Mouse (Mus musculus): ENCODE data around the gene Cisd1. TPM values are rescaled to one million over a fixed set of nuclear protein-coding genes. Genes with fewer than 3 reads are reported as not detected.

Gene Cisd1
- polyA plus RNA-seq, 1 experiment from 2014 or later: 99.5 TPM

DNA sequence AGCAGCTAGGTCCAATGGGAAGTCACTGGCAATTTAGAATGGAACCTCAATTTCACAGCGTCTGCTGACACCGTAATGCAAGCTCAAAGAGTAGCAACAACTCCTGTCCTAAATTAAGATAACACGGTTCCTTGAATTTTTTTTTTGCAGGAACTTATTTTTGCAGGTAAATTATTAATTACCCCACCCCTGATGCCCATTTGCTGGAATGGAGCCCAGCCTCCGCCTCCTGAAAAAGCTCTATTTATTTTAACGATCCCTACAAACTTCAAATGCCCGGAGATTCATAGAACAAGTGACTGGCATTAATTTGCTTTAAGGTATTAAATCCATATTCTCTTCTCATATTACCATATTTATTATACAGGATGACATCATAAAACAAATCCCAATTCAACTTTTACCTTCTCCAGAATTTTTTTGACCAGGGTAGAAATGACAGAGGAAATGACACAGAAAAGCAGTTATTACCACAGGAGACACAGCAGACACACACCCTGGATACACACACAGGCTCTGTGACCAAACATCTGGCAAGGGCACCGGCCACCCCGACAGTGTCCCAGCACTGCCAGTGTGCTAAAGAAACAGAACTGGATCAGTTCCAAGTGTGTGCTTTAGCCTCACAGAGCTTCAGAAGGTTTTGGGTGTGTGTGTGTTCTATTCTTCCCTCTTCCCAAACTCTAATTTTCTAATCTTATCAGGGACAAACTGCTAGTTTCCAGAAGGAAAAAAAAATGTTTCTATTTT is 6.4 kb downstream of the Cisd1 start:
- ATAC-seq (ENCODE audit: insufficient number of reproducible peaks, insufficient read depth, low FRiP score, low TSS enrichment): no peak
- no peak overlapping the region for H3K9ac ChIP-seq
- H3K27ac ChIP-seq: no peak overlapping the region
- no peaks in the 10 kb centered on the region for H3K27me3 ChIP-seq
- no peak overlapping the region for H3K4me3 ChIP-seq
- no peak overlapping the region for H3K4me2 ChIP-seq (replicated peaks)
- peaks cover 3% of the 10 kb centered on the region; the same call in 1 of the 2 replicates for H3K4me1 ChIP-seq
- peaks cover 21% of the 10 kb centered on the region for H3K36me3 ChIP-seq
- WGBS: 74% methylated on average over 8 of the region's 8 CpGs
- H3K9me3 ChIP-seq: no peaks in the 10 kb centered on the region

DNA sequence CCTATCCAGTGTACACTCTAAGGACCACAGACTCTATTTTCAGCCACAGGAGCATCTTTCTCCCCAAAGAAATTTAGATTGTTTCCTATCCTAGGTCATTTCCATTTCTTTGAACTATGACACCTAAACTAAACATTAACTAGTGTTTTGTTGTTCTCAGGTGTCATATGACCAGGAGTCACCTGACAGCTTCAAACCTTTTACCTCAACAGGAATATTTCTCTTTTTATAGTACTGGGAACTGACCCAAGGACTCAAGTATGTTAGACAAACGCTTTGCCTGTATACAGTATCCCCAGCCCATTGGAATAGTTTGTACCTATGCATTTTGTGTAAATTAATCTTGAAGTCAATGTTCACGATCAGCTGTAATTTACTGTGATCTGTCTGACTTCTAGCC is 7.0 kb downstream of the Cisd1 start:
- peaks cover 21% of the 10 kb centered on the region for H3K36me3 ChIP-seq
- no peak overlapping the region for H3K27ac ChIP-seq
- H3K4me3 ChIP-seq: no peak overlapping the region
- H3K9me3 ChIP-seq: no peaks in the 10 kb centered on the region
- no peaks in the 10 kb centered on the region for H3K27me3 ChIP-seq
- H3K4me1 ChIP-seq: peaks cover 2% of the 10 kb centered on the region; the same call in 1 of the 2 replicates
- H3K4me2 ChIP-seq (replicated peaks): no peak overlapping the region
- no peak overlapping the region for H3K9ac ChIP-seq
- 81% methylated on average over 2 of the region's 2 CpGs for WGBS
- ATAC-seq (ENCODE audit: insufficient number of reproducible peaks, insufficient read depth, low FRiP score, low TSS enrichment): no peak

DNA sequence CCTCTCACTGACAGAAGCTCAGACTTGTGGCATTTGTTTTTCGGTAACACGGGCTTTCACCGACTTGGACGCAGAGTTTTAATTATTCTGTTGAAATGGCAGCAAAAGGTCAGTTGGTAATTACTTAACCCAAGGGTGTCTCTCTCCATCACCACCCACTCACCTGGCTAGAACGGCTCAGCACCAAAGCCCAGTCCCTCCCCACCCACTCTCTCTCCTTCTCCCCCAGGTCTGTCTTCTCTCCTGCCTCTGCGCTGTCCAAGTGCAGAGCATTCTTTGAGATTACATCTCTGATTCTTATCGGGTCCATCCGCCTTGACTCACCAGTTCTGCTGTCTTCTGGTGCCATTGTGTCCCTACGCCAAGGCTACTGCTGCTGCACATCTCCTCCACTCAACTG is 11.9 kb downstream of the Cisd1 start:
- no peaks in the 10 kb centered on the region for H3K9me3 ChIP-seq
- no peaks in the 10 kb centered on the region for H3K4me1 ChIP-seq
- H3K9ac ChIP-seq: no peak overlapping the region
- H3K4me3 ChIP-seq: no peak overlapping the region
- no peak overlapping the region for H3K27ac ChIP-seq
- H3K4me2 ChIP-seq (replicated peaks): no peak overlapping the region
- WGBS: 95% methylated on average over 9 of the region's 9 CpGs
- H3K36me3 ChIP-seq: peaks cover 41% of the 10 kb centered on the region
- no peak for ATAC-seq (ENCODE audit: insufficient number of reproducible peaks, insufficient read depth, low FRiP score, low TSS enrichment)
- no peaks in the 10 kb centered on the region for H3K27me3 ChIP-seq

DNA sequence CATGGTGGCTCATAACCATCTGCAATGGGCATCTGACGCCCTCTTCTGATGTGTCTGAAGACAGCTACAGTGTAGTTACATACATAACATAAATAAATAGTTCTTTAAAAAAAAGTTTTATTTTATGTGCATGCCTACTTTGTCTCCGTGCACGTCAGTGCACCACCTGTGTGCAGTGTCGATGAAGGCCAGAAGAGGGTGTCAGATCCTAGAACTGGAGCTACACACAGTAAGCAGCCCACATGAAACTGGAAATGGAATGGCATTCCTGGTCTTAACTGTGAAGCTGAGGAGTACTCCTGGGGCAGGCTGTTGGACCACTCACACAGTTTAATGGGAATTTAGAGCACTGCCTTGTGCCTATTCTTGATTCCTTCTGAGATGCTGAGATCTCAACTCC is 12.4 kb downstream of the Cisd1 start:
- H3K4me2 ChIP-seq (replicated peaks): no peak overlapping the region
- no peak for ATAC-seq (ENCODE audit: insufficient number of reproducible peaks, insufficient read depth, low FRiP score, low TSS enrichment)
- H3K27ac ChIP-seq: no peak overlapping the region
- H3K27me3 ChIP-seq: no peaks in the 10 kb centered on the region
- WGBS: 90% methylated on average over 4 of the region's 4 CpGs
- peaks cover 41% of the 10 kb centered on the region for H3K36me3 ChIP-seq
- no peak overlapping the region for H3K4me3 ChIP-seq
- H3K9me3 ChIP-seq: no peaks in the 10 kb centered on the region
- no peak overlapping the region for H3K9ac ChIP-seq
- H3K4me1 ChIP-seq: no peaks in the 10 kb centered on the region

DNA sequence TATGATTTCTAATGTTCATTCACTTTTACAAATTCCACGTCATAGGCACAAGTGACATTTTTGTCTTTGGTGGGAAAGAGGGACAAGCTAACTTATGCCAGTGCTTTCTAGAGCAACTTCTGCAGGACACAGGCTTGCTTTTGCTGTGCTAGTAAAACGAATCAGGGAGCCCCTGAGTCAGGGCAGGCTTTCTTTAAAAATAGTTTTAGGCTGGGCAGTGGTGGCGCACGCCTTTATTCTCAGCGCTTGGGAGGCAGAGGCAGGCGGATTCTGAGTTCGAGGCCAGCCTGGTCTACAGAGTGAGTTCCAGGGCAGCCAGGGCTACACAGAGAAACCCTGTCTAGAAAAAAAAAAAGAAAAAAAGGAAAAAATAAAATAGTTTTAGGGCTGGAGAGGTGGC is 12.8 kb downstream of the Cisd1 start:
- Histone ChIP-seq H3K9me3 (no peaks in the 10 kb centered on the region), H3K9ac (no peak overlapping the region), H3K27me3 (no peaks in the 10 kb centered on the region), H3K4me3 (no peak overlapping the region), H3K4me2 (replicated peaks) (no peak overlapping the region), H3K36me3 (peaks cover 41% of the 10 kb centered on the region), H3K27ac (no peak overlapping the region), H3K4me1 (no peaks in the 10 kb centered on the region)
- ATAC-seq (ENCODE audit: insufficient number of reproducible peaks, insufficient read depth, low FRiP score, low TSS enrichment): no peak
- 93% methylated on average over 7 of the region's 7 CpGs for whole genome bisulfite sequencing

DNA sequence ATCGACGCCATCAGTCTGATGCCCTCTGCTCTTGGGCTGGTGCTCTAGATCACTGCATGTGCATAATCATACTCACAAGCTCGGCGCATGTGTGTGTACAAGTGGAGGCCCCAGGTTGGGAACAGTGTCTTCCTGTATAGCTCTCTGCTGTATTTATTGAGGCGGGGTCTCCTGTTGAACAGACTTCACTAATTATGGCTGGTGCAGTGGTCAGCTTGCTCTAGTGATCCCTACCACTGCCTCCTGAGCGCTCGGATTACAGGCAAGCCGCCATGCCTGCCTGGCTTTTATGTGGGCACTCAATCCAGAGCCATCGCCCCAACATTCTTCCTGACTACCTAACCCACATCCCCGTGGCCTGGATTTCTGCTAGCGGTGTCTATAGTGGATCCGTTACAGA is 14.7 kb downstream of the Cisd1 start:
- Histone ChIP-seq H3K9ac (no peak overlapping the region), H3K36me3 (peaks cover 35% of the 10 kb centered on the region), H3K4me3 (no peak overlapping the region), H3K4me2 (replicated peaks) (no peak overlapping the region), H3K27ac (no peak overlapping the region), H3K9me3 (no peaks in the 10 kb centered on the region), H3K27me3 (no peaks in the 10 kb centered on the region), H3K4me1 (no peaks in the 10 kb centered on the region)
- no peak for ATAC-seq (ENCODE audit: insufficient number of reproducible peaks, insufficient read depth, low FRiP score, low TSS enrichment)
- 93% methylated on average over 12 of the region's 12 CpGs for WGBS

DNA sequence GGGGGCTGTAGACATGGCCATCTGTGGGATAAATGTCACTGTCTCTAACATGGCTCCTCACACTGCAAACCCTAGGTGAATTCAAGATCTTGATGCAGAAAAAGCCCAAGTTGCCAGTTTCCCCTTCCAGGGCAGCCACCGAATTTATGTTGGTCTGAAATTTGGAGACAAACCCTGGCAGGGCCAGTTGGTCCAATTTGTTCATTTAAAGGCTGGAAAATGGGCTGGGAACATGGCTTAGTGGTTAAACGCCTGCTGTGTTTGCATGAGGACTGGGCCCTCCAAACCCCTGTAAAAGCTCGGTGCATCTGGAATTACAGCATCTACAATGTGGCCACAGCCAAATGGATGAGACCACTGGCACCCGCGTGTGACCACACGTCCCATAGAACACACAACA is 15.5 kb downstream of the Cisd1 start:
- Histone ChIP-seq H3K27ac (no peak overlapping the region), H3K27me3 (no peaks in the 10 kb centered on the region), H3K9ac (no peak overlapping the region), H3K4me3 (no peak overlapping the region), H3K9me3 (no peaks in the 10 kb centered on the region), H3K36me3 (peaks cover 27% of the 10 kb centered on the region), H3K4me2 (replicated peaks) (no peak overlapping the region), H3K4me1 (no peaks in the 10 kb centered on the region)
- WGBS: 92% methylated on average over 6 of the region's 6 CpGs
- no peak for ATAC-seq (ENCODE audit: insufficient number of reproducible peaks, insufficient read depth, low FRiP score, low TSS enrichment)

DNA sequence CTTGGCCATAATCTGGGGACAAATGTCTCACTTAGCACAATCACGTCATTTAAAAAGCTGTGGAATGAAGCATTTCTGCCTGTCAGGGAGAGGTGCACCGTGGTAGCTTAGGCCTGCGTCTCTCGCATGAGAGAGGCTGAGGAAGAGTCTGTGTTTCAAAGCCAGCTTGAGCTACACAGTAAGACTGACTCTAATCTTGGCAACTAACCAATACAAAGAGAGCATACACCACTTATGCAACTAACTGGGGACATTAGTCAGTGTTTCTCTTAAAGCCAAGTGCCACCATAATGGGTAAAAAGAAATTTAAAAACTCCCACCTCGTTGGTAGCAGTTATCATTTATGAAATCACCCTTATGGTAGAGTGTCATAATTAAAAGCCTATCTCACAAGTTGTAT is 15.9 kb downstream of the Cisd1 start:
- H3K9ac ChIP-seq: no peak overlapping the region
- H3K36me3 ChIP-seq: peaks cover 24% of the 10 kb centered on the region
- no peak for ATAC-seq (ENCODE audit: insufficient number of reproducible peaks, insufficient read depth, low FRiP score, low TSS enrichment)
- H3K9me3 ChIP-seq: no peaks in the 10 kb centered on the region
- H3K4me1 ChIP-seq: no peaks in the 10 kb centered on the region
- H3K4me3 ChIP-seq: no peak overlapping the region
- H3K4me2 ChIP-seq (replicated peaks): no peak overlapping the region
- WGBS: 89% methylated on average over 5 of the region's 5 CpGs
- no peak overlapping the region for H3K27ac ChIP-seq
- no peaks in the 10 kb centered on the region for H3K27me3 ChIP-seq

DNA sequence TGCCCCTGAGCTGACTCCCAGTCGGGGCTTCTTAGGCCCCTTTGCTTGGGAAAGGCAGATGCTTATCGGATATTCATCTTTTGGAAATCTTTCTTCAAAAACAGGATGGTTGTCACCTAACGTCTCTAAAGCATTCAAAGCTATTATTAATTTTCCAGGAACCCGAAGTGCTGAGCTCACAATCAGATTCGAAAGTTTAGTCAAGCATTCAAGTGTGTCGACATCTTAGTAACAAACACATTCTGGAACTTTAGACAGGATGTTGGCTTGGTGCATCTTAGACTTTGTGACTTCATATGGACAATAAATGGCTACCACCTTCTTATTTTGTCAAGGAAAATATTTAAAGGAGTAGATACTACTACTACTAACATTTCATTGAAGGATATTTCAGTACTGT is 16.4 kb downstream of the Cisd1 start:
- H3K9me3 ChIP-seq: no peaks in the 10 kb centered on the region
- no peak overlapping the region for H3K27ac ChIP-seq
- H3K9ac ChIP-seq: no peak overlapping the region
- H3K36me3 ChIP-seq: peaks cover 20% of the 10 kb centered on the region
- no peak for ATAC-seq (ENCODE audit: insufficient number of reproducible peaks, insufficient read depth, low FRiP score, low TSS enrichment)
- 86% methylated on average over 6 of the region's 6 CpGs for WGBS
- H3K27me3 ChIP-seq: no peaks in the 10 kb centered on the region
- H3K4me1 ChIP-seq: no peaks in the 10 kb centered on the region
- H3K4me2 ChIP-seq (replicated peaks): no peak overlapping the region
- H3K4me3 ChIP-seq: no peak overlapping the region

DNA sequence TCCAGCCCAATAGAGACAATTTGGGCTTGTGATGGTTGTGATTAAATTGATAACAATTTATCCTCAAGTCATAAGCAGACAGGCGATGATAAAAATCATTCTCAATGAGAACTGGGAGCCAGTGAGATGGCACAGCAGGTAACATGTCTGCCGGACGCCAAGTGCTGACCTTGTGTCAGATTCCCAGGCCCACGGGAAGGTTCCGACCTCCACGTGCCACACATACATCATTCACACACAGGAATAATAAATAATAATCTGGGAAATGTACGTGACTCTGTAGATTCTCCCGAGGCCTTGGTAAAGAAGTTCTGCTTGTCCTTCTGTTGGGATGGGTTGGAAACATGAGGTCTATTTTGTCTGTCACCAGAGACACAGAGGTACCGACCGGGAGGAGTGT is 17.4 kb downstream of the Cisd1 start:
- no peaks in the 10 kb centered on the region for H3K4me1 ChIP-seq
- H3K36me3 ChIP-seq: peaks cover 18% of the 10 kb centered on the region
- no peak overlapping the region for H3K27ac ChIP-seq
- H3K4me3 ChIP-seq: no peak overlapping the region
- no peak for ATAC-seq (ENCODE audit: insufficient number of reproducible peaks, insufficient read depth, low FRiP score, low TSS enrichment)
- H3K9ac ChIP-seq: no peak overlapping the region
- H3K4me2 ChIP-seq (replicated peaks): no peak overlapping the region
- no peaks in the 10 kb centered on the region for H3K27me3 ChIP-seq
- no peaks in the 10 kb centered on the region for H3K9me3 ChIP-seq
- 82% methylated on average over 10 of the region's 10 CpGs for WGBS

DNA sequence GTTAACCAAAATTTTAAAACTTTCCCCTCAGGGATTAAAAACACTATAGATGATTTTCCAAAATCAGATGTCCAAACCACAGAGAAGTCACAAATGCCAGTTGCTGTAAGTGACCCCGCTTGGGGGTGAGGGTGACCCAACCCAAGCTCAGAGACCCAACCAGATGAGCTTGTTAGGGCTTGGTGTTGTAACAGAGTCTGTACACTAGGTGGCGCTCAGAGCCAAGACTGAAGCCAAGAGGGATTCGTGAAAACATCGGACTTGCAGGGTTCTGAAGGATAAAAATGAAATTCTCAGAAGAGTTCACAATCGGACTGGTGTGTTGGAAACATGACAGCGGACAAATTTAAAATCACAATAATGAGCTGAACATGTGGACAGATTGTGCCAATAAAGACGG is 18.0 kb downstream of the Cisd1 start:
- Histone ChIP-seq H3K9ac (no peak overlapping the region), H3K9me3 (no peaks in the 10 kb centered on the region), H3K4me1 (no peaks in the 10 kb centered on the region), H3K4me2 (replicated peaks) (no peak overlapping the region), H3K4me3 (no peak overlapping the region), H3K27ac (no peak overlapping the region), H3K27me3 (no peaks in the 10 kb centered on the region), H3K36me3 (peaks cover 17% of the 10 kb centered on the region)
- no peak for ATAC-seq (ENCODE audit: insufficient number of reproducible peaks, insufficient read depth, low FRiP score, low TSS enrichment)
- WGBS: 19% methylated on average over 7 of the region's 7 CpGs

DNA sequence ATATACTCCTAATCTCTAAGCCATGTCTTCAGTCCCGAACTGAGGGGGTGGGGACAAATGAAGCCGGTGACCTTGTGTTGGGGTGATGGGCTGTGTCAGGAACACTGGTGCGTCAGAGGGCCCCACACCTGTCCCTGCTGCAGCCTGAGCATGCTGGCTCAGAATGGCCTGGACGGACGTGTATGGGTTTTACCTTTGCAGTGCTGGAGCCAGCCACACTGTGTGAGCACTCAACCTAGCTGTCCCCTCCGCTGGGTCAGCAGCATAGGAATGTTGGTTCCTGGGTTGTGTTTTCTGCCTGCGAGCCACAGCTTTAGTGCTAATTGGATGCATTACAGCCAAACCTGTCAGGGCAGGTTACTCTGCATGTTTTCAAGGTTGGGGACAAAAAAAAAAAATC is 18.6 kb downstream of the Cisd1 start:
- Histone ChIP-seq H3K4me2 (replicated peaks) (no peak overlapping the region), H3K4me3 (no peak overlapping the region), H3K27ac (no peak overlapping the region), H3K9ac (no peak overlapping the region), H3K36me3 (peaks cover 17% of the 10 kb centered on the region), H3K27me3 (no peaks in the 10 kb centered on the region), H3K4me1 (no peaks in the 10 kb centered on the region), H3K9me3 (no peaks in the 10 kb centered on the region)
- ATAC-seq (ENCODE audit: insufficient number of reproducible peaks, insufficient read depth, low FRiP score, low TSS enrichment): no peak
- 68% methylated on average over 7 of the region's 7 CpGs for WGBS
